Mouse (Mus musculus) G1E (cell line): ENCODE measurements around the gene Wfs1.

Experiments used
- CTCF ChIP-seq: IDR thresholded peaks from 2 replicates; pipeline ENCODE4 v1.5.1; 2012; ENCODE audit warnings: low read depth, low read length, inconsistent platforms, mixed read lengths
- GATA1 ChIP-seq: IDR thresholded peaks from 2 replicates; pipeline ENCODE4 v1.6.1; 2012; ENCODE audit warnings: borderline replicate concordance, low read length, inconsistent platforms, mixed read lengths
- GATA2 ChIP-seq: IDR thresholded peaks from 2 replicates; pipeline ENCODE4 v1.6.1; 2012; ENCODE audit warnings: low read depth, low read length, inconsistent platforms, borderline replicate concordance
- POLR2AphosphoS5 ChIP-seq: IDR thresholded peaks from 2 replicates; pipeline ENCODE4 v1.6.1; 2012; ENCODE audit warnings: low read depth, low read length, inconsistent platforms; ENCODE audit not compliant: insufficient replicate concordance
- TAL1 ChIP-seq: conservative IDR thresholded peaks from 2 replicates; pipeline ENCODE4 v1.6.1; 2012; ENCODE audit warnings: low read depth, low read length, inconsistent platforms, mixed read lengths

GRCm38 (mm10) chr5:36975336-36975735 lies 13.7 kb downstream of the Wfs1 start:
- TF ChIP-seq CTCF, result no peak
- TF ChIP-seq GATA1, result no peak
- TF ChIP-seq TAL1, result no peak
- TF ChIP-seq POLR2AphosphoS5, result no peak
- no peak for TF ChIP-seq GATA2
